Mouse (Mus musculus) G1E (cell line): Measurements from ENCODE around the gene Arhgap10. TPM values are rescaled to one million over a fixed set of nuclear protein-coding genes. Genes with fewer than 3 reads are reported as not detected.
A peak's percentile ranks its signal among the peaks of the same experiment; 100 is the strongest.

Source experiments
- ATAC-seq: 2 replicates; pipeline ENCODE4 v1.8.0; 2016; ENCODE audit warnings: mild to moderate bottlenecking; ENCODE audit not compliant: insufficient number of reproducible peaks, poor library complexity, low FRiP score, severe bottlenecking; ENCODE audit errors: extremely low read depth
- DNase-seq: peaks from one replicate; pipeline ENCODE4 v3.0.0; 2012; ENCODE audit warnings: low spot score
- H3K27me3 ChIP-seq: 2 replicates; pipeline ENCODE4 v1.6.1; 2012; ENCODE audit warnings: mild to moderate bottlenecking, low read length, inconsistent platforms; ENCODE audit not compliant: insufficient read depth
- H3K36me3 ChIP-seq: replicated peaks from 2 replicates; pipeline ENCODE3; 2012; ENCODE audit warnings: mild to moderate bottlenecking, inconsistent platforms
- H3K4me1 ChIP-seq: 2 replicates; pipeline ENCODE4 v1.6.1; 2012; ENCODE audit warnings: low read depth, low read length, inconsistent platforms, mixed read lengths; ENCODE audit not compliant: insufficient read depth
- H3K4me3 ChIP-seq: 2 replicates; pipeline ENCODE4 v1.5.1; 2012; ENCODE audit warnings: low read depth, mild to moderate bottlenecking, inconsistent platforms, low read length, moderate library complexity, mixed read lengths
- H3K9me3 ChIP-seq: replicated peaks from 2 replicates; pipeline ENCODE4 v1.6.1; 2012; ENCODE audit warnings: inconsistent platforms
- CTCF ChIP-seq: IDR thresholded peaks from 2 replicates; pipeline ENCODE4 v1.5.1; 2012; ENCODE audit warnings: low read depth, low read length, inconsistent platforms, mixed read lengths
- GATA1 ChIP-seq: IDR thresholded peaks from 2 replicates; pipeline ENCODE4 v1.6.1; 2012; ENCODE audit warnings: borderline replicate concordance, low read length, inconsistent platforms, mixed read lengths
- GATA2 ChIP-seq: IDR thresholded peaks from 2 replicates; pipeline ENCODE4 v1.6.1; 2012; ENCODE audit warnings: low read depth, low read length, inconsistent platforms, borderline replicate concordance
- POLR2AphosphoS5 ChIP-seq: IDR thresholded peaks from 2 replicates; pipeline ENCODE4 v1.6.1; 2012; ENCODE audit warnings: low read depth, low read length, inconsistent platforms; ENCODE audit not compliant: insufficient replicate concordance
- TAL1 ChIP-seq: conservative IDR thresholded peaks from 2 replicates; pipeline ENCODE4 v1.6.1; 2012; ENCODE audit warnings: low read depth, low read length, inconsistent platforms, mixed read lengths
- polyA plus RNA-seq: library from polyadenylated mRNA; stranded (reverse); fragments of >175 nt; gene quantifications from 2 replicates; pipeline ENCODE4 v1.2.3, GENCODE M21; 2012
- total RNA-seq, 2 experiments: library from RNA; stranded (forward) in 1 of 2; stranded (reverse) in 1 of 2; fragments of 200-1000 nt in 1 of 2; fragments of >200 nt in 1 of 2; fragmentation: Nextera tagmentation in 1 of 2; gene quantifications; 2 replicates each; pipeline ENCODE4 v1.2.3; 2014 to 2017

The Arhgap10 gene
- total and polyA plus RNA-seq, 3 experiments, result 20.3 to 26.1 (median 22.7) TPM

DNA sequence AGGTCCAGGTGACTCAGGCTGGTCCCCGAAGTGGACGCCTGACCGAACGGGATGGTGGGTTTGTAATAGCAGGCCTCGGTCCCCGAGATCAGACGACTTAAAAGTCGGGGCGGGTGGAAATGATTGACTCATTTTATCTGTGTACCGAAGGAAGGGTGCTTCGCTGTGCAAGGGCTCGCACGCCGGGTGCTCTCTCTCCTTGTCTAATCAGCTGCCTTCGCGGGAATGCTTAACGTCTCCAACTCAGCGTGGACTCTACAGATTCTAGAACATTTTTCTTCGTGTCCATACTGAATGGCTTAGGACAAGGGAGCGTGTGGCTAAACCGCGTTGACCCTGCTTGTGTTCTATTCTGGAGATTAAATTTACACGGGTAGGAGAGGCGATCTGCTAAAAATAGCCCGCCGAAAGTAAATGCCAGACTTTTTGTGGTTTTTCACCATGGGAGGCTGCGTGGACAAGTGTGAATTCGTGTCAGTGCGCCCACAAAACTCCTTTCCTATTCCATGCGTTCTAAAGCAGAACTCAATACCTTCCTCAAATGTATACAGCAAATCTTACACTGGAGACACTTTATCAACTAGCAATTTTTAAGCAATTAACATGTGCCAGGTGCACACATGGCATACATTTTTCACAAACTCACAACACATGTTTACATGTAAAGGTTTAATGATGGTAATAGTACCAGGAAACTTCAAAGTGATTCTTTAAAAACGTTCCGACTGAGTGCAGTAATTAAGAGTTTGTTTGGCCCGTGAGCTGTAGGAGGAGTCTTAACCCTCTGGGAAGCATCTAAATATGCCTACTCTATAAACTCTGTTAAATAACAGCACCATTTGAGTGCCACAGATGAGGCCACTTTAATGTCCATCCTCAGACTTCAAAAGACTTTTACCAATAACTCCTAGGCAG is 705 bp upstream of the Arhgap10 start:
- TF ChIP-seq GATA2 (no peak), POLR2AphosphoS5 (no peak), CTCF (no peak), GATA1 (no peak), TAL1 (no peak)
- H3K9me3 ChIP-seq, result no peaks in the 10 kb centered on the region
- peak overlapping the region; percentile 89 for H3K4me3 ChIP-seq
- ATAC-seq (peak; percentile 31; the same call in 1 of the 2 replicates), DNase-seq (no peak)
- H3K36me3 ChIP-seq, result peaks cover 42% of the 10 kb centered on the region
- no peaks in the 10 kb centered on the region for H3K27me3 ChIP-seq
- H3K4me1 ChIP-seq, result peaks cover 55% of the 10 kb centered on the region

DNA sequence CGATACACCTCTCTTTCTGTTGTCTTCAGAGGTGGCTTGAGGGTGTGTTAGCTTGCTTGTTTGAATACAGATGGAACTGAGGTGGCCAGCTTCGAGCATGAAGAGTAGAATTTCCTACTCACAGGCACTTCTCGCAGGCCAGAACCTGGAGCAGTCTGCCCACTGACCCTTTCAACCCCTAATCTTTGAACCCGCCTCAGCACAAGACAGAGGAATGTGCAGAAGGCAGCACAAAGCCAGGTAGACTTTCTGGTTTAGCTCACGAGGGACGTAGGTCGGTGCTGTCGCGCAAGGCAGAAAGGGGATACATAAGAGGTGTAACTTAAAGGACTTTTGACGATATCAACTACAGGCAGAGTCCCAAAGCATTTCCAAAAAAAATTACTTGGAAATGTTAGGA is 908 bp downstream of the Arhgap10 start:
- no peak for TF ChIP-seq POLR2AphosphoS5
- TF ChIP-seq CTCF, result no peak
- TF ChIP-seq TAL1, result no peak
- TF ChIP-seq GATA1, result no peak
- no peak for TF ChIP-seq GATA2
- peaks cover 64% of the 10 kb centered on the region for H3K4me1 ChIP-seq
- peak overlapping the region; percentile 89 for H3K4me3 ChIP-seq
- DNase-seq (no peak), ATAC-seq (no peak)
- peaks cover 35% of the 10 kb centered on the region for H3K36me3 ChIP-seq
- H3K27me3 ChIP-seq, result no peaks in the 10 kb centered on the region
- H3K9me3 ChIP-seq, result no peaks in the 10 kb centered on the region

DNA sequence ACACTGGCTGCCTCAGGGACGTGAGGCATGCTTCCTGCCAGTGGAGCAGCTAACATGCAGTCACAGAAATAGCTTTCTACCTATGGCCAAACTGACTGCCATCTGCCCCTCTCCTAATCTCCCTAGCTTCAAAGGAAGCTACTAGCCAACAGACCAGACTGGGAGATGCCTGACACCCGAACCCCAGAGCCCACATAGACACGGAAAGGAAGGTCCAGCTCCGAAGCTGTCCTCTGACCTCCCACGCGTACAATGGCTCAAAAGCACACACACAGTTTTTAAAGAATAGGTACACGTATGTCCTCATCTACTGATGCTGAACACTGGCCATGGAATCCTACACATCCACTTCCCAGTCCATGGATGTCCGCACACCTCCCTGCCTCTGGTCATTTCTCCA is 2.0 kb downstream of the Arhgap10 start:
- Histone ChIP-seq H3K9me3 (no peaks in the 10 kb centered on the region), H3K4me3 (peak overlapping the region; percentile 22; the same call in 1 of the 2 replicates), H3K36me3 (peaks cover 31% of the 10 kb centered on the region), H3K4me1 (peaks cover 66% of the 10 kb centered on the region), H3K27me3 (no peaks in the 10 kb centered on the region)
- no peak for TF ChIP-seq GATA2
- DNase-seq (no peak), ATAC-seq (no peak)

DNA sequence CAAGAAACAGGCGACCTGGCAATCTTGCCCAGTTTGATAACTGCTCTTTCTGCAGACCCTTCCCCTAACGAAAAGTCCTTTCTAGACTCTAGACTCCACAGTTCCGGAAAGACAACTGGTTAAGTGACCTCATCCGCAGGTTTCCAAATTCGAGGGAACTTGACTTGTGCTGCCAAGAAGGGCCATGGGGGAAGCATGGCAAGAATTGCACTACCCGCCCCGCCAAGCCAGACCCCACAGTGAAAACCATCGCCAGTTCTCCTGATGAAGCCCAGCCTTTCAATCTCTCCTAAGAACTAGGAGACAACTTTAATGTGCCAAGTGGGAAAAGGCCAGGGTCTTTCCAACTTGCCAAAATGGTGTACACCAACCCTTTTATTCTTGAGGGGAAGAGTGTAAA is 2.6 kb downstream of the Arhgap10 start:
- peaks cover 67% of the 10 kb centered on the region for H3K4me1 ChIP-seq
- ATAC-seq (no peak), DNase-seq (no peak)
- H3K9me3 ChIP-seq, result no peaks in the 10 kb centered on the region
- H3K36me3 ChIP-seq, result peaks cover 32% of the 10 kb centered on the region
- H3K27me3 ChIP-seq, result no peaks in the 10 kb centered on the region
- no peak overlapping the region for H3K4me3 ChIP-seq
- TF ChIP-seq GATA2 (no peak), POLR2AphosphoS5 (no peak), CTCF (no peak), GATA1 (no peak), TAL1 (no peak)

DNA sequence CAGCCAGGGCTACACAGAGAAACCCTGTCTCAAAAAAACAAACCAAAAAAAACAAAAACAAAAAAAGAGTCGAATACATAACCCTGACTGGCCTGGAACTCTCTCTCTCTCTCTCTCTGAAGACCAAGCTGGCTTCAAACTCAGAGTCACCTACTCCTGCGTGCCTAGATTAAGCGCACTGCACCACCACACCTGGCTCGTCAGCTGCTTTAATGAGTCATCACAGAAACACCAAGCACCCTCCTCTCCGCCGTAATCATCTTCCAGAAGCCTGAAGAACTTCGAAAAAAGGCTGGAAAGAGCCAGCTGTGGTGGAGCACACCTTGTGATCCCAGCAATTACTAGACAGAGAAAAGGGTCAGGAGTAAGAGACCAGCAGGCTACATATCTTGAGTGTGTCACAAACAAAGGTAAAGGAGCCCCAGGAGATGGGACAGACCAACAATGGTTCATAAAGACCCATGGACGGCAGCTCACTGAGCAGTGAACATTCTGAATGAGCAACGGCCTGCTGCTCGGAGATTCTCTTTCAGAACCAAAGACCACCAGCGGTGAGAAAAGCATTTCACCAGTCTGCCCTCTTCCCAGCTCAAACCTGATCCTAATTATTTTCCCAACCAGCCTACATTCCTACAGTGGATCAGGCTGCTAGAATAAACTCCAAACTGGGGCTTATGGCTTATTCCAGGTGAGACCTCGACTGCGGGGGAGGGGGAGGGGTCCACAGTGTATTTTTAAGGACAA is 5.8 kb downstream of the Arhgap10 start:
- Histone ChIP-seq H3K4me3 (no peak overlapping the region), H3K9me3 (no peaks in the 10 kb centered on the region), H3K4me1 (peaks cover 55% of the 10 kb centered on the region), H3K36me3 (peaks cover 37% of the 10 kb centered on the region), H3K27me3 (no peaks in the 10 kb centered on the region)
- no peak for ATAC-seq
- no peak for DNase-seq
- no peak for TF ChIP-seq GATA2
- no peak for TF ChIP-seq GATA1
- TF ChIP-seq TAL1, result no peak
- no peak for TF ChIP-seq POLR2AphosphoS5
- TF ChIP-seq CTCF, result no peak

DNA sequence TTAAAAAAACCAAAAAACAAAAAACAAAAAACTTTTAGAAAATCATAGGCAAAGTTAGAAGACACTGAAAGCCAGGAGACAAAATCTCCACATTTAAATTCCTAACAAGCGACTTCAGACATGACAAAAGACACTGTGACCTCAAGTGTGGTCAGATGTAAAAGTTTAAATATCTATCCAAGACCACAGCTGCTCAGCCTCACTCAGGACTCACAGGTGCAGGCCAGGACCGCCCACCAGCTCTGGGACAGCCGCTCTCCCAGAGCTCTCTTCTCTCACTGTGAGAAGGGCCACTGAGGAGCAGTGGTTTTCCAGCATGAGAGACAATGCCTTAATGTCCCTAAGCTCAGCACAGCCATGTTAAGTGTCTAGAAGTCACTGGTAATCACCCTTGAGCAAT is 7.3 kb downstream of the Arhgap10 start:
- Histone ChIP-seq H3K4me3 (no peak overlapping the region), H3K9me3 (no peaks in the 10 kb centered on the region), H3K36me3 (peaks cover 41% of the 10 kb centered on the region), H3K4me1 (peaks cover 42% of the 10 kb centered on the region), H3K27me3 (no peaks in the 10 kb centered on the region)
- no peak for ATAC-seq
- no peak for TF ChIP-seq POLR2AphosphoS5
- TF ChIP-seq CTCF, result no peak
- TF ChIP-seq TAL1, result no peak
- TF ChIP-seq GATA2, result no peak
- TF ChIP-seq GATA1, result no peak
- no peak for DNase-seq
